In the genomic region with DNA sequence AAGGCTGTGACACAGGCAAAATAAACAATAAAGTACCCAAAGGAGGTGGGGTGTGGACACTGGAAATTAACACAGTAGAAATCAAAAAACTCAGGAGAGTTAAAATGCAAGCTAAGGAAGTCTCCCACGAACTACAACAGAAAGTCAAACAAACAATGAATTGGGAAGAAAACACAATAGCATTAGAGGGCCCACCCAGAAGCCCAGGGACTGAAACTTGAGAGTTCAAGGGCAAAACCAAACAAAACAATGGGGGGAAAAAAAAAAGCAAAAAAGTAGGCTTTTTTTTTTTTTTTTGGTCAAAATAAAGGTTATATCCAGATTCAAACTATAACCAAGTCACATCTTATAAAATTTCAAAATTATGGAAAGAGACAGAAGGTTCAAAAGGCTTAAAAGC, we compare ENCODE assay signal across 1 mouse cellular context.
TF ChIP-seq lines count a peak whose summit lies in the region.

No protein-coding gene starts in this region.

TF ChIP-seq in MEL, 35 proteins besides CTCF, POLR2A, EP300 and RAD21 (continued from another document):
- TF ChIP-seq MYB (IDR thresholded peaks at IDR 0.05; ENCODE audit: low read depth, low read length), result no peak
- TF ChIP-seq POLR2AphosphoS2 (IDR thresholded peaks at IDR 0.05; ENCODE audit: low read length), result no peak
- no peak for TF ChIP-seq USF1 (IDR thresholded peaks at IDR 0.05; ENCODE audit: low read depth, low read length)
- TF ChIP-seq JUND (IDR thresholded peaks at IDR 0.05; ENCODE audit: low read depth, low read length), result no peak
- no peak for TF ChIP-seq USF2 (IDR thresholded peaks at IDR 0.05; ENCODE audit: borderline replicate concordance in 1 of 2, insufficient read depth in 1 of 2, low read depth in 1 of 2, low read length in 2 of 2)
